Mouse (Mus musculus): ENCODE results near the gene Got2. TPM values are rescaled to one million over a fixed set of nuclear protein-coding genes. Genes with fewer than 3 reads are reported as not detected.

Got2 gene
- 269 and 296 TPM in 2 replicates for polyA plus RNA-seq (2012; rRNA removed)

DNA sequence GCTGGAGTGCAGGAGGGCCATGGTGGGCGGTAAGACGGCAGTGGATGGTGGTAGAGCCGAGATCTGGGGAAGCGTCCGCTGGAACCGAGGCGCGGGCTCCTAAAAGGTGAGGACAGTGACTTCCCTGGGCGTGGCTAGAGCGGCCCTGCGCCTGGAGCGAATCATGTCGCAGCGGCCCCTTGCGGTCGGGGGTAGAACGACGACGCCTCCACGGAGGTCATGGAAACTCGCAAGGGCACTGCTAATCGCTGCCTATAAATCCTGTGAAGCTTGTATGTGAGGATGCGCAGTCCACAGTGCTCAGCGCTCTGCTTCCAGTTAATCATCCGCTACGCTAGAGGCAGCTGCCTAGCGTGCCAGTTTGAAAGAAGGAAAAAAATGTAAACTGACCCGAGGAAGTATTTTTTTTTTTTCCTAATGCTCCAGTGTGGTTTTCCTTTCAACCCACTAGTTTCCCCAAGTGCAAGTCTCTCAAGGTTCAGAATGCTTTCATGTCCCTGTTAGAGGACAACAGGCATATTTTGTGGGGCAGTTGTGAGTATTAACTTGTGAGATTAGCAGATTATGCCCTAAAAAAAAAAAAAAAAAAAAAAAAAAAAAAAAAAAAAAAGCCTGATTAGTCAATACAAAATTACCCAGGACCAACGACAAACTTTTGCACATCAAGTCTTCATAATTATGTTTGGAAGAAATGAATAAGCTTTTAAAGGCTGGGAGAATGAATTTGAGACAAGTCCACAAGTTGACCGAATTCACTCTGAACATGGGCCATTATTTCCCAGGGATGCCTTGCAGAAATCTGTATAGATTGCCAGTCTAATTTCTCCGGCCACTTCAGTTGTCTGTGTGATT lies at the start of gene Got2:
Gene Got2, minus strand, starts transcription at position 263 of the 852 bp plus-strand sequence.
- Histone ChIP-seq H3K4me1 (ENCODE audit: control insufficient read depth, insufficient read depth, low read length) (peaks cover 26% of the 10 kb centered on the region; the same call in 1 of the 2 replicates), H3K27ac (ENCODE audit: insufficient read depth, low read depth, low read length) (peak within 1 kb of the TSS; percentile 70), H3K27me3 (replicated peaks; ENCODE audit: control insufficient read depth, insufficient read depth, low read length) (no peaks in the 10 kb centered on the region; the same call in 1 of the 2 replicates), H3K36me3 (ENCODE audit: control insufficient read depth, insufficient read depth, low read length) (no peaks in the 10 kb centered on the region), H3K4me3 (ENCODE audit: insufficient read depth, low read depth, low read length) (peak within 1 kb of the TSS; percentile 90)
- 8% methylated on average over 31 of the region's 31 CpGs for WGBS
- DNase-seq = peak; percentile 94
- no peak for TF ChIP-seq POLR2A (IDR thresholded peaks at IDR 0.05; ENCODE audit: low read depth, low read length)
- peak; percentile 88 for TF ChIP-seq CTCF (conservative IDR thresholded peaks at IDR 0.05; ENCODE audit: insufficient read depth, insufficient read length, low read depth, low read length)

- no peak for TF ChIP-seq CTCF (conservative IDR thresholded peaks at IDR 0.05; ENCODE audit: insufficient read depth, insufficient read length, low read depth, low read length)
- no peak for TF ChIP-seq POLR2A (IDR thresholded peaks at IDR 0.05; ENCODE audit: low read depth, low read length)
- H3K36me3 ChIP-seq (ENCODE audit: control insufficient read depth, insufficient read depth, low read length) = no peaks in the 10 kb centered on the region
- no peaks in the 10 kb centered on the region for H3K27me3 ChIP-seq (replicated peaks; ENCODE audit: control insufficient read depth, insufficient read depth, low read length)
- H3K4me1 ChIP-seq (ENCODE audit: control insufficient read depth, insufficient read depth, low read length) = no peaks in the 10 kb centered on the region
- no peak overlapping the region for H3K4me3 ChIP-seq (ENCODE audit: insufficient read depth, low read depth, low read length)
- DNase-seq = no peak
- no peak overlapping the region for H3K27ac ChIP-seq (ENCODE audit: insufficient read depth, low read depth, low read length)
- WGBS = 91% methylated on average over 5 of the region's 5 CpGs
Measured at GRCm38 (mm10) chr8:95932841-95933240, 44.5 kb upstream of the Got2 start.

DNA sequence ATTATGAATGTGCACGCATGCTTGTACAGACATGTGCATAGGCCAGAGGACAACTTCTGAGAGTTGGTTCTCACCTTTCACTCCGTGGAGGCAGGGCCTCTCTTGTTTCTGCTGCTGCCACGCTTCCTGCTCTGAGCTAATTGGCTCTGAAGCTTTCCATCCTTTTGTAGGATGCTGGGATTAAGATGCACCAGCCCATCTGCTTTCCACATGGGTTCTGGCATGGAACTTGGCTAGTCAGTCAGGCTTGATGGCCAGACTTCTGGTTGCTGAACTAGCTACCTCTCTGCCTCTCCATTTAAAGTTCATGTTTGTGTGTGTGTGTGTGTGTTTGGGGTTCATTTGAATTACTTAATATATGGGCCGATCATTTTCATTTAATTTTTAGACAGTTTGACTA lies 41.5 kb upstream of the Got2 start:
- no peaks in the 10 kb centered on the region for H3K27me3 ChIP-seq (replicated peaks; ENCODE audit: control insufficient read depth, insufficient read depth, low read length)
- 48% methylated on average over 4 of the region's 4 CpGs for WGBS

GRCm38 (mm10) chr8:95916106-95916505 lies 27.8 kb upstream of the Got2 start:
- Histone ChIP-seq H3K27me3 (replicated peaks; ENCODE audit: control insufficient read depth, insufficient read depth, low read length) (no peaks in the 10 kb centered on the region), H3K4me3 (ENCODE audit: insufficient read depth, low read depth, low read length) (no peak overlapping the region), H3K27ac (ENCODE audit: insufficient read depth, low read depth, low read length) (no peak overlapping the region), H3K36me3 (ENCODE audit: control insufficient read depth, insufficient read depth, low read length) (no peaks in the 10 kb centered on the region), H3K4me1 (ENCODE audit: control insufficient read depth, insufficient read depth, low read length) (no peaks in the 10 kb centered on the region)
- DNase-seq = peak; percentile 67
- no peak for TF ChIP-seq CTCF (conservative IDR thresholded peaks at IDR 0.05; ENCODE audit: insufficient read depth, insufficient read length, low read depth, low read length)
- WGBS = 4% methylated on average over 9 of the region's 9 CpGs

More for the DNA sequence above, 41.5 kb upstream of the Got2 start:
- no peak for DNase-seq
- no peaks in the 10 kb centered on the region for H3K4me1 ChIP-seq (ENCODE audit: control insufficient read depth, insufficient read depth, low read length)
- TF ChIP-seq POLR2A (IDR thresholded peaks at IDR 0.05; ENCODE audit: low read depth, low read length) = no peak
- TF ChIP-seq CTCF (conservative IDR thresholded peaks at IDR 0.05; ENCODE audit: insufficient read depth, insufficient read length, low read depth, low read length) = no peak
- no peaks in the 10 kb centered on the region for H3K36me3 ChIP-seq (ENCODE audit: control insufficient read depth, insufficient read depth, low read length)
- no peak overlapping the region for H3K4me3 ChIP-seq (ENCODE audit: insufficient read depth, low read depth, low read length)
- H3K27ac ChIP-seq (ENCODE audit: insufficient read depth, low read depth, low read length) = no peak overlapping the region

- WGBS = 5% methylated on average over 7 of the region's 7 CpGs
- Histone ChIP-seq H3K4me1 (ENCODE audit: control insufficient read depth, insufficient read depth, low read length) (no peaks in the 10 kb centered on the region), H3K27ac (ENCODE audit: insufficient read depth, low read depth, low read length) (no peak overlapping the region), H3K4me3 (ENCODE audit: insufficient read depth, low read depth, low read length) (no peak overlapping the region), H3K27me3 (replicated peaks; ENCODE audit: control insufficient read depth, insufficient read depth, low read length) (no peaks in the 10 kb centered on the region), H3K36me3 (ENCODE audit: control insufficient read depth, insufficient read depth, low read length) (no peaks in the 10 kb centered on the region)
- DNase-seq = peak; percentile 76
- TF ChIP-seq CTCF (conservative IDR thresholded peaks at IDR 0.05; ENCODE audit: insufficient read depth, insufficient read length, low read depth, low read length) (peak; percentile 93), POLR2A (IDR thresholded peaks at IDR 0.05; ENCODE audit: low read depth, low read length) (no peak)
Measured at GRCm38 (mm10) chr8:95914905-95915643, 26.7 kb upstream of the Got2 start.

- peak; percentile 10 for DNase-seq
- Histone ChIP-seq H3K4me1 (ENCODE audit: control insufficient read depth, insufficient read depth, low read length) (no peaks in the 10 kb centered on the region), H3K36me3 (ENCODE audit: control insufficient read depth, insufficient read depth, low read length) (no peaks in the 10 kb centered on the region), H3K27me3 (replicated peaks; ENCODE audit: control insufficient read depth, insufficient read depth, low read length) (no peaks in the 10 kb centered on the region), H3K4me3 (ENCODE audit: insufficient read depth, low read depth, low read length) (no peak overlapping the region), H3K27ac (ENCODE audit: insufficient read depth, low read depth, low read length) (no peak overlapping the region)
- TF ChIP-seq POLR2A (IDR thresholded peaks at IDR 0.05; ENCODE audit: low read depth, low read length) = no peak
- no peak for TF ChIP-seq CTCF (conservative IDR thresholded peaks at IDR 0.05; ENCODE audit: insufficient read depth, insufficient read length, low read depth, low read length)
- 74% methylated on average over 5 of the region's 5 CpGs for WGBS
Measured at GRCm38 (mm10) chr8:95911240-95911639, 22.9 kb upstream of the Got2 start.

- H3K4me1 ChIP-seq (ENCODE audit: control insufficient read depth, insufficient read depth, low read length) = no peaks in the 10 kb centered on the region
- H3K27ac ChIP-seq (ENCODE audit: insufficient read depth, low read depth, low read length) = no peak overlapping the region
- no peak for TF ChIP-seq POLR2A (IDR thresholded peaks at IDR 0.05; ENCODE audit: low read depth, low read length)
- TF ChIP-seq CTCF (conservative IDR thresholded peaks at IDR 0.05; ENCODE audit: insufficient read depth, insufficient read length, low read depth, low read length) = no peak
- 38% methylated on average over 11 of the region's 11 CpGs for WGBS
- H3K36me3 ChIP-seq (ENCODE audit: control insufficient read depth, insufficient read depth, low read length) = no peaks in the 10 kb centered on the region
- no peaks in the 10 kb centered on the region for H3K27me3 ChIP-seq (replicated peaks; ENCODE audit: control insufficient read depth, insufficient read depth, low read length)
- H3K4me3 ChIP-seq (ENCODE audit: insufficient read depth, low read depth, low read length) = no peak overlapping the region
- no peak for DNase-seq
Measured at GRCm38 (mm10) chr8:95907885-95908284, 19.5 kb upstream of the Got2 start.
